Mouse (Mus musculus): ENCODE results near the gene Tnik. TPM values are rescaled to one million over a fixed set of nuclear protein-coding genes. Genes with fewer than 3 reads are reported as not detected.

Tnik gene
- total and polyA plus RNA-seq, 2 experiments from 2014 or later: 58.2 to 118 TPM

DNA sequence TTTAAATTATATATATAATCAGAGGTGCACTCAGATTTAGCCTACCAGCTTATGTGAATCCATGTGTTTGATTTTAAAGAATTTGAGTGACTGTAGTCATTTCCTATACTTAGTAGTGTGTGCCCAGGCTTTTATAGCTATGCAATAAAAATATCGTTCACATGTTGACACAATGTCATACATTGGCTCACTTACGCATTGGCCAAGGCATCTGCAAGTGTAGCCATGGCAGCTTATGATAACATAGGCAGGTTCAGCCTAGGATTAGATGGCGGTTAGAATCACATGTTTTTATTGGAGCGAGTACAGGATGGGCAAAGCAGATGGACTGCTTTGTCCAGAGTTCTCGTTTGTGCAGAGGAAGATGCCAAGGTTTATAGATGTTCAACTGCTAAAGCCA, 40.9 kb downstream of the Tnik start:
- Histone ChIP-seq H3K36me3 (ENCODE audit: insufficient read depth, low read length) (no peaks in the 10 kb centered on the region), H3K9ac (replicated peaks; ENCODE audit: low read length, poor library complexity, severe bottlenecking) (no peak overlapping the region), H3K9me3 (ENCODE audit: low read length) (no peaks in the 10 kb centered on the region), H3K4me1 (ENCODE audit: insufficient read depth, low read length) (no peaks in the 10 kb centered on the region; the same call in 1 of the 2 replicates), H3K27me3 (ENCODE audit: insufficient read depth, low read length) (no peaks in the 10 kb centered on the region), H3K4me3 (ENCODE audit: low read depth, low read length) (no peak overlapping the region), H3K27ac (ENCODE audit: low read depth, low read length) (no peak overlapping the region), H3K4me2 (ENCODE audit: low read depth, low read length, poor library complexity, severe bottlenecking) (no peak overlapping the region)
- ATAC-seq (ENCODE audit: low FRiP score): no peak
- no peak for DNase-seq (ENCODE audit: low spot score)
- WGBS: 88% methylated on average over 5 of the region's 5 CpGs
- TF ChIP-seq CTCF (IDR thresholded peaks at IDR 0.05): no peak

GRCm38 (mm10) chr3:28306852-28307251, 43.8 kb downstream of the Tnik start:
- no peak overlapping the region for H3K4me3 ChIP-seq (ENCODE audit: low read depth, low read length)
- H3K36me3 ChIP-seq (ENCODE audit: insufficient read depth, low read length): no peaks in the 10 kb centered on the region
- no peak overlapping the region for H3K4me2 ChIP-seq (ENCODE audit: low read depth, low read length, poor library complexity, severe bottlenecking)
- H3K9me3 ChIP-seq (ENCODE audit: low read length): no peaks in the 10 kb centered on the region
- WGBS: 83% methylated on average over 3 of the region's 3 CpGs
- ATAC-seq (ENCODE audit: low FRiP score) (no peak), DNase-seq (ENCODE audit: low spot score) (no peak)
- no peak overlapping the region for H3K9ac ChIP-seq (replicated peaks; ENCODE audit: low read length, poor library complexity, severe bottlenecking)
- H3K27me3 ChIP-seq (ENCODE audit: insufficient read depth, low read length): no peaks in the 10 kb centered on the region
- no peak overlapping the region for H3K27ac ChIP-seq (ENCODE audit: low read depth, low read length)
- no peaks in the 10 kb centered on the region; the same call in 1 of the 2 replicates for H3K4me1 ChIP-seq (ENCODE audit: insufficient read depth, low read length)
- no peak for TF ChIP-seq CTCF (IDR thresholded peaks at IDR 0.05)

GRCm38 (mm10) chr3:28314438-28314837, 51.4 kb downstream of the Tnik start:
- Histone ChIP-seq H3K27me3 (ENCODE audit: insufficient read depth, low read length) (no peaks in the 10 kb centered on the region), H3K27ac (ENCODE audit: low read depth, low read length) (no peak overlapping the region), H3K4me2 (ENCODE audit: low read depth, low read length, poor library complexity, severe bottlenecking) (no peak overlapping the region), H3K36me3 (ENCODE audit: insufficient read depth, low read length) (no peaks in the 10 kb centered on the region), H3K9ac (replicated peaks; ENCODE audit: low read length, poor library complexity, severe bottlenecking) (no peak overlapping the region), H3K9me3 (ENCODE audit: low read length) (no peaks in the 10 kb centered on the region), H3K4me3 (ENCODE audit: low read depth, low read length) (no peak overlapping the region), H3K4me1 (ENCODE audit: insufficient read depth, low read length) (no peaks in the 10 kb centered on the region; the same call in 1 of the 2 replicates)
- 89% methylated on average over 2 of the region's 2 CpGs for WGBS
- DNase-seq (ENCODE audit: low spot score): no peak
- no peak for TF ChIP-seq CTCF (IDR thresholded peaks at IDR 0.05)
- no peak for ATAC-seq (ENCODE audit: low FRiP score)

- WGBS: 91% methylated on average over 1 of the region's 1 CpGs
- ATAC-seq (ENCODE audit: low FRiP score): no peak
- no peak for DNase-seq (ENCODE audit: low spot score)
- Histone ChIP-seq H3K27ac (ENCODE audit: low read depth, low read length) (no peak overlapping the region), H3K4me1 (ENCODE audit: insufficient read depth, low read length) (no peaks in the 10 kb centered on the region; the same call in 1 of the 2 replicates), H3K27me3 (ENCODE audit: insufficient read depth, low read length) (no peaks in the 10 kb centered on the region), H3K4me2 (ENCODE audit: low read depth, low read length, poor library complexity, severe bottlenecking) (no peak overlapping the region), H3K9ac (replicated peaks; ENCODE audit: low read length, poor library complexity, severe bottlenecking) (no peak overlapping the region), H3K4me3 (ENCODE audit: low read depth, low read length) (no peak overlapping the region), H3K9me3 (ENCODE audit: low read length) (no peaks in the 10 kb centered on the region), H3K36me3 (ENCODE audit: insufficient read depth, low read length) (no peaks in the 10 kb centered on the region)
- TF ChIP-seq CTCF (IDR thresholded peaks at IDR 0.05): no peak
Measured at GRCm38 (mm10) chr3:28317339-28317738, 54.3 kb downstream of the Tnik start.

DNA sequence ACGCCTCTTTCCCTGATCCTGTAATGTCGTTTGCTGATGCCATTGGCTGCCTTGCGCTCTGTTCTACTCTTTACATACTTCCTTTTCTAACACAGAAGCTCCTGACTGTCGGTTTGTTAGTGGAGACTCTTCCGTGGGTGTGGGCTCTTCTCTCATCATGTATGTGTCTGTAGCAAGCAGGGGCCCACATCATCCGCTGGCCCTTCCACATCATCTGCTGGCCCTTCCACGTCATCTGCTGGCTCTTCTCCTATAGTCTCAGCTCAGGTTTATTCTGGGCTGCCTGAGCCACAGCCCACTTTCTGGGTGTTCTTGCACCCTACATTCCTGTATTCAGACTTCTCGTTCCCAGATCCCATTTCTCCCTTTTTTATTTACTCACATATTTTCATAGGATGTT, 58.6 kb downstream of the Tnik start:
- DNase-seq (ENCODE audit: low spot score) (no peak), ATAC-seq (ENCODE audit: low FRiP score) (no peak)
- Histone ChIP-seq H3K4me3 (ENCODE audit: low read depth, low read length) (no peak overlapping the region), H3K9me3 (ENCODE audit: low read length) (no peaks in the 10 kb centered on the region), H3K4me2 (ENCODE audit: low read depth, low read length, poor library complexity, severe bottlenecking) (no peak overlapping the region), H3K27me3 (ENCODE audit: insufficient read depth, low read length) (no peaks in the 10 kb centered on the region), H3K27ac (ENCODE audit: low read depth, low read length) (no peak overlapping the region), H3K4me1 (ENCODE audit: insufficient read depth, low read length) (no peaks in the 10 kb centered on the region; the same call in none of the 2 replicates), H3K9ac (replicated peaks; ENCODE audit: low read length, poor library complexity, severe bottlenecking) (no peak overlapping the region), H3K36me3 (ENCODE audit: insufficient read depth, low read length) (no peaks in the 10 kb centered on the region)
- no peak for TF ChIP-seq CTCF (IDR thresholded peaks at IDR 0.05)
- 87% methylated on average over 8 of the region's 8 CpGs for WGBS

DNA sequence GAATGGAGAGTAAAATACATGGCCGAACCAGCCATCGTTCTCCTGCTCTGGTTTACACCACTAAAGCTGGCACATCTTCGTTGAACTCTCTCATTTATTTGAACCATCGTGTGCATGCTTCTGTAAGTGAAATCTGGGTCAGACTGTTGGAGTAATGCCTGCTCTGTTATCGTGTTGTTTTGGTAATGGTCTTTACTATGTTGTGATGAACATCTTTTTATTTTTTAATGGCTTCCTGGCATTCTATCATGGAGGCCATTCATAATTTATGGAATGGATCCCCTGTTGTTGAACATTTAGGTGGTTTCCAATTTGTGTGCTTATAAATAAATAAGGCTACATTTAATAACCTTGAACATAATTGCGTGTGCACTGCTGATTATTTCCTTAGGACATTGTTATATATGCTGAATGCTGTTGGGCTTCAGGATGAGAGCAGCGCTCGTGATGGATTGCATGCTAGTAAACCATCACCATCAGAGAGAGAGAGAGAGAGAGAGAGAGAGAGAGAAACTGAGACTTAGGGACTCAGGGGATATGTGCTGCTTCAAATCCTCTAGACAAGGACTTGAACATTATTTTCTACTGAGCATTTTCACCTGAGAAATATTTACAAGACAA, 62.7 kb downstream of the Tnik start:
- no peak overlapping the region for H3K9ac ChIP-seq (replicated peaks; ENCODE audit: low read length, poor library complexity, severe bottlenecking)
- TF ChIP-seq CTCF (IDR thresholded peaks at IDR 0.05): no peak
- H3K27me3 ChIP-seq (ENCODE audit: insufficient read depth, low read length): no peaks in the 10 kb centered on the region
- H3K27ac ChIP-seq (ENCODE audit: low read depth, low read length): no peak overlapping the region
- H3K4me1 ChIP-seq (ENCODE audit: insufficient read depth, low read length): no peaks in the 10 kb centered on the region; the same call in 1 of the 2 replicates
- no peak overlapping the region for H3K4me3 ChIP-seq (ENCODE audit: low read depth, low read length)
- WGBS: 71% methylated on average over 8 of the region's 8 CpGs
- H3K4me2 ChIP-seq (ENCODE audit: low read depth, low read length, poor library complexity, severe bottlenecking): no peak overlapping the region
- no peaks in the 10 kb centered on the region for H3K9me3 ChIP-seq (ENCODE audit: low read length)
- DNase-seq (ENCODE audit: low spot score) (no peak), ATAC-seq (ENCODE audit: low FRiP score) (no peak)
- no peaks in the 10 kb centered on the region for H3K36me3 ChIP-seq (ENCODE audit: insufficient read depth, low read length)
